Mouse (Mus musculus): ENCODE measurements around the gene Asna1.

Asna1 gene

GRCm38 (mm10) chr8:84970913-84971312 is 54.2 kb downstream of the Asna1 start:
- no peak for DNase-seq

- no peak for DNase-seq
These were observed 54.8 kb downstream of the Asna1 start for GRCm38 (mm10) chr8:84970135-84970790.

GRCm38 (mm10) chr8:84969241-84970134 is 55.6 kb downstream of the Asna1 start, which contains the start of the genes Gm49661, Prdx2 and Rnaseh2a:
TSS of gene Gm49661 (minus strand) at chr8:84969433.
TSS of gene Prdx2 (plus strand) at chr8:84969587.
TSS of gene Rnaseh2a (minus strand) at chr8:84969767.
- DNase-seq = peak; percentile 74

GRCm38 (mm10) chr8:84968650-84969049 is 56.4 kb downstream of the Asna1 start:
- no peak for DNase-seq
